Mouse (Mus musculus): ENCODE results near the gene Gnpda2. TPM values are rescaled to one million over a fixed set of nuclear protein-coding genes. Genes with fewer than 3 reads are reported as not detected.

Gnpda2 gene
- total RNA-seq (2021): 1 to 10 TPM; 3.3 to 3.9 TPM
- long read RNA-seq, experiment 1, partial matches to known transcripts: 0 of 6 reads
- long read RNA-seq, experiment 1, other reads (novel, unspliced or antisense): 2 of 6 reads
- long read RNA-seq, experiment 2, transcript Gnpda2-201 (7 exons, 1,894 nt): major isoform, 6 of 6 reads
- long read RNA-seq, experiment 2, partial matches to known transcripts: 0 of 6 reads
- long read RNA-seq, experiment 2, other reads (novel, unspliced or antisense): 0 of 6 reads

DNA sequence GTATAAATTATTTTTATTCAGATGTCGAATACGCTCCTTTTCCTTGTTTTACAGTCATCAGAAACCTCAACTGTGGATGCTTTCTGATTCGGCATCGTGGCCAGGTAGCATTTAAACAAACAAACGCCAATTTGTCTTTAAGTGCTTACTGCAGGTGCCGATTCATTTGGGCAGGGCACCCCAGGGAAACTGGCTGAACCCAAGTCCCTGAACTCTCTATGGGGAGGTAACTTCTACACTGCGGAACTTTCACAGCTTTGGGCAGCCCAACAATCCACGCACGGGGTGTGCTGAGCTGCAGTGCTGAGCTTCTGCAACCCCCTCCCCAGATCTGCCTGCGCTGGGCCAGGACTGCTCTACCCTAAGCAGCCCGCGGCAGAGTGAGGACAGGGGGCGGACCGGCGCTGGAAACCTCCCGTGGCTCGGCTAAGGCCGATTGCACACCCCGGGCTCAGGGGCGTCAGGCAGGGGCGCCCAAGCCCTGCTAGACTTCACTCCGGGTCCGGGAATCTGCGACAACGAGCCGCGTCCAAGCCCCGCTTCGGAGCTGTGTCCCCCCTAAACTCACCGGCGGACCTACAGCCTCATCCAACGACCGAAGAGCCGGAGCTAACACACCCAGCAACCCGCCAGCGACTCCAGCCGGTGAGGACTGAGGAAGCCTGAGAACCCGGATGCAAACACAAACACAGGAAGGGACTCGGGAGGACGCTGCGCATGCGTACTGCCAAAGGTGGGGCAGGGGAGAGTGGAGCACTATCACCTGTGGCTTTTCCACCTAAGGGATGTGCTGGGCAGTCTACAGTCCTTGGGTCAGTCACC is at the start of gene Gnpda2:
Gnpda2 (minus strand) TSS at position 701 of the 822 bp plus-strand sequence.
- intact Hi-C loops (cut with DNase I): no loop called here

DNA sequence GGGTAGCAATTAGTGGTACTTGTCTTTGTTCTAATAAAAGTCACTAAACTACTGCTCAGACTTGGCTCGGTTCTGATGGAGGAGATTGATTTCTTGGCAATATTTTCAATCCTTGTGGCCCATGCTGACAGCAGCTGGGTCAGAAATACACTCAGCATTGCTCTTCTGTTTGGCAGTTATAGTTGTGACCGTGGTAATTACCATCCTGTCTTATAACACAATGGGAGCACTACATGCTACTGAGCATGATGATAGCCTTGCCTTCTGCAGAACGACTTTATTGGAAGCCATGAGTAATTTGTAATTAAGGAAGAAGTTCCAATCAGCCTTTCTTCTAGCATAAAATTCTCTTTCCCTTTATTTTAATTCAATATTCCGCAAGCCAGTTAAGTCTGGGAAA is 42.6 kb upstream of the Gnpda2 start:
- H3K27ac ChIP-seq: no peak overlapping the region
- no peak for DNase-seq
- TF ChIP-seq CTCF (IDR thresholded peaks at IDR 0.05): no peak
- no peak overlapping the region for H3K4me3 ChIP-seq
- intact Hi-C loops (cut with DNase I): no loop called here

More for the DNA sequence above, at the start of gene Gnpda2:
- H3K4me3 ChIP-seq: peak within 1 kb of the TSS; percentile 79
- peak; percentile 46 for TF ChIP-seq CTCF (IDR thresholded peaks at IDR 0.05)
- H3K27ac ChIP-seq: peak within 1 kb of the TSS; percentile 87
- peak; percentile 85 for DNase-seq

DNA sequence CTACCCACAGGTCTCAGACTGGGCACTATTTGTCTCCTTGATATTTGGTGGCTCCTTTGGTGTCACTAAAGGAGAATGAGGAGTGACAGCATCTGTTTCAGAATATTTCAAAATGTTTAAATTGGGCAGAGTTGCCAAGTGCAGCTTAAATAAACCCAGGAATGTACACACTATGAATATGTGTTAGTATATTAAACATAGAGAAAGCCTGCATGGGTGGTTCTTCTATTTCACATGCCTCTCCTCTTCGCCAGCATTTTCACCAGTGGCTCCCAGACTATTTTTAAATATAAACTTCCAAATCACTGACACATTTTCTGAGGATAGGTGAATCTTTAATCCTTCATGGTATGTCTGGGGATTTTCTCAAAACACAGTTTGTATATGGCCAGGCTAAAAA is 28.8 kb upstream of the Gnpda2 start:
- Histone ChIP-seq H3K27ac (no peak overlapping the region), H3K4me3 (no peak overlapping the region)
- DNase-seq: no peak
- no peak for TF ChIP-seq CTCF (IDR thresholded peaks at IDR 0.05)
- intact Hi-C loops (cut with DNase I): no loop called here

DNA sequence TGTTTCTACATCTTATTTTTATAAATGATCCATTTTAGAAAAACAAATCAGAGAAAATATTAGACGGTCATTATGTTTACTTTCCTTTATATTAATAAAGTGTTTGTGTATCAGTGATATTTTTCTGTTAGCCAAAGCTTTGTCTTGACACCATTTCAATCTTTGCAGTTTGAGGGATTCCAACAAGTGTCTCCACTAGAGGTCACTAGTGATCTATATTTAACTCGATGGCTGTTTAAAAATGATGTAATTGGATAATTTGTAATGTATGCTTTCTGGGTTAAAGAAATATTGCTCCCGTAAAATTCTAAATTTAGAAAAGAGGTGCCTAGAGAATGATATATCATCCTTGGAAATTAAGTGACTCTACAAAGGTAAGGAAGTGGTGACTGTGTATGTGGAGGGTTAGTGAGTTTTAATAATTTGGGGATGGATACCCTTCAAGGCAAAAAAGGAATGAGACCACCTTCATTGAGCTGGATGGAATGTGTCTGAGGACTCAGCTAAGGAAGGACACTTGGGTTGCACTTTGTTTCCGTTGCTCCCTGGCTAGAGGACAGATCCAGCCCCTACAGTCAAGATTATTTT is 21.2 kb upstream of the Gnpda2 start:
- intact Hi-C loops (cut with DNase I): no loop called here
- no peak overlapping the region for H3K27ac ChIP-seq
- H3K4me3 ChIP-seq: no peak overlapping the region
- DNase-seq: no peak
- TF ChIP-seq CTCF (IDR thresholded peaks at IDR 0.05): peak; percentile 67

DNA sequence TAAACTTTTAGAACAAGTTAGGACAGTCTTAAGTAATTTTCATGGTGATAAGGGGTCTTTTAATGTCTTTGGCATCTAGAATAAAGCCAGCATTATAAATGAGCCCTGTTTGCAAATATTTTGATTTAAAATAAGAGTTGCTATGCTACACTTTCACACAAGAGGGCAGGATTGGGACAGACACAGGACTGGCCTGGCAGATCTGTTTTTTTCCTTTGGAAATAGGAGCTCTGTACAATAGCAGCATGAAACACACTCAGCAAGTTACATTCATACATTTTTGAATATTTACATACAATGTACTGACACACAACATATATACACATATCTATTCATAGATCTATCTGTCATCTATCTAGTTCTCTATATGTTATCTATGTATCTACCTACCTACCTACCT is 8.9 kb upstream of the Gnpda2 start:
- H3K27ac ChIP-seq: no peak overlapping the region
- TF ChIP-seq CTCF (IDR thresholded peaks at IDR 0.05): peak; percentile 41
- H3K4me3 ChIP-seq: no peak overlapping the region
- intact Hi-C loops (cut with DNase I): no loop called here
- no peak for DNase-seq

DNA sequence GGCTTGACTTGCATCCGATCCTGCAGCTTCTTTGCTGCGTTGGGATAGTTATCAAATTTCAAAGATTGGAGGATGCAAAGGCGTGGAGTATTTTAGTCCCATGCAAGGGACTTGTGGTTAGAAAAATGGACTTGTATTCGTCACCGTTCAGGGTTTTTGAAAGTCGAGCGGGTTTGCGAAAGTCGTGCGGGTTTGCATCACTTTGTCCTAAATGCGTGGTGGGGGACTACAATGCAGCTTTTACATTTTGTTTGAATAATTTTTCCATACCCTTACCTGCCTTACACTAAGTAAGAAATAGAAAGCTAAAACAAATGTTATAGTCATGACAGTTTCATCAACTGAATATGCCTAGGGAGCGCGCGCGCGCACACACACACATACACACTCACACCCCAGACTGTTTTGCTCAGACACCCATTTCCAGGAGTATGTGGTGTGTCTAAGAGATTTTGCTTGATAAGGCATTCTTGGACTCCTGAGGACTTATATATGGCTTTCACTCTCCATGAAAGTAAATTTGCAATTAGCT is 34.7 kb downstream of the Gnpda2 start:
- no peak for DNase-seq
- Histone ChIP-seq H3K4me3 (peak overlapping the region; percentile 92), H3K27ac (peak overlapping the region; percentile 98)
- no peak for TF ChIP-seq CTCF (IDR thresholded peaks at IDR 0.05)
- intact Hi-C loops (cut with DNase I): no loop called here

DNA sequence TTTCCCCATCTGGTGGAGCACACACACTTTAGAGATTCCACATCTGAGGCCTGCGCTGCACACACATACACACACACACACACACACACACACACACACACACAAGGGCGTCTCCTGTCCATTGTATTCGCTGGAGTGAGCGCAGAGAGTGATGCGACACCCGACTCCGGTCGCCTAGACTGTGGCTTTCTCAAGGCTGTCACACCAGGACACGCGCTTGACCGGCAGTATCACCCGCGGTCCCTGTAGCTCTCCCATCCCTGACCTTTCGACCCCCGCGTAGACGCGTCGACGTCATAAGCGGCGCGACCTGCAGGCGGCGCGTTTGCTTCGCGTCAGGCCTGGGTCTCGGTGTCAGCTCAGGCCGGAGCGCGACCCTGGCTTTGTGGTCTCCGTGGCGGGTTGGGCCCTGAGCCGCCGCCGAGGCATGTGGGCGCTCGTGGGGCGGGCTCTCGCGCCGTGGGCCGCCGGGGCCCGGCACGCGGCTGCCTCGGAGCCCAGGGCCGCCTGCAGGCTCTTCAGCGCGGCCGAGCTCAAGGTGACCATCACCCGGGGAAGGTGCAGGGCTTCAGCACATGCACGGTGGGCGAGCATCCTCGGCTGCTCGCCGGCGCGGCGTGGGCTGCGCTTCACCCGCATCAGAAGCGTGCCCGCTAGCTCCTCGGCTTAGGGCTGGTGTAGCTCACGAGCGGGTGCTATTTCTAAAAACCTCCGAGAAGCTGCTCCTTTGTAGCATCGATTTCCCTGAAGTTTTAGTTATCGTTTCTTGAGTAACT is 35.3 kb downstream of the Gnpda2 start, which contains the start of gene Guf1:
Guf1 (plus strand) TSS at position 296 of the 776 bp plus-strand sequence.
- peak; percentile 96 for DNase-seq
- TF ChIP-seq CTCF (IDR thresholded peaks at IDR 0.05): no peak; the same call in 1 of the 2 replicates
- intact Hi-C loops (cut with DNase I): no loop called here
- Histone ChIP-seq H3K4me3 (peak within 1 kb of the TSS; percentile 92), H3K27ac (peak within 1 kb of the TSS; percentile 98)

DNA sequence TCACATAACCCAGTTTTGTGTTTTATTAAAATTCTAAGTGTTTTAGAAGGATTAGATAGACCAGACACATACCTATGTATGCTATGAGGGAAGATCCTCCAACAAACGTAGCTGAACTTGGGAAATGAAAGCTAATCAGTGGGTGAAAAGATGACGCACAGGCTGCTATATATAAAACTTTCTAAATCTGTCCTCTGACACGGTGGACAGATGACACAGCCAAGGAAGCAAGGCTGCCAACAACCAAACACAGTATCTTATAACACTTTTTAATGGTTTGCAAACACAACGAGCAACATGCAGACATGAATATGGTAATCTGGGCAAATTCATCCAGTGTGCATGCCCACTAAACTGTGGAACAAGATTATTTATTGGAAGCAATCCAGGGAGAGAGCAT is 49.7 kb downstream of the Gnpda2 start, which contains the start of gene Yipf7:
Yipf7 (minus strand) TSS at position 160 of the 400 bp plus-strand sequence.
- intact Hi-C loops (cut with DNase I): no loop called here

DNA sequence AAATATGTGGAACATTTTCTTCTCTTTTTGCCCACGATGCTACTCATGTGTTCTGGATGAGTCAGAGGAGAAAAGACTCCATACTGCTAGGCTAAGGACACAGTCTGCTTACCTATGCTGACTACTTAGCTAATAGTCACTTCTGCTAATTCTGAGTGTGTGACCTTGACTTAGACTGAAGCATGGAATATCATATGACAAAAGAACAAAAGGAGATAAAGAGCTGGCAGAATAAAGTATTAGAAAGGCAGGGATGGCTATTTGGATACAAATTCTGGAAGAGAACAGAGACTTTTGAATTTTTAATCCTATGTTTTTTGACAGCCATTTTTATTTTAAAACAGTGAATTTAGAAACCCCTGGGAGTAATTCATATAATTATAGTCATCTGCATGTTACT is 50.5 kb downstream of the Gnpda2 start:
- TF ChIP-seq CTCF (IDR thresholded peaks at IDR 0.05): no peak
- Histone ChIP-seq H3K27ac (peak overlapping the region; percentile 95), H3K4me3 (peak overlapping the region; percentile 72)
- intact Hi-C loops (cut with DNase I): no loop called here
- DNase-seq: no peak

More for the DNA sequence above, 49.7 kb downstream of the Gnpda2 start, which contains the start of gene Yipf7:
- peak; percentile 68 for DNase-seq
- H3K4me3 ChIP-seq: peak within 1 kb of the TSS; percentile 72
- H3K27ac ChIP-seq: peak within 1 kb of the TSS; percentile 95
- no peak for TF ChIP-seq CTCF (IDR thresholded peaks at IDR 0.05)

DNA sequence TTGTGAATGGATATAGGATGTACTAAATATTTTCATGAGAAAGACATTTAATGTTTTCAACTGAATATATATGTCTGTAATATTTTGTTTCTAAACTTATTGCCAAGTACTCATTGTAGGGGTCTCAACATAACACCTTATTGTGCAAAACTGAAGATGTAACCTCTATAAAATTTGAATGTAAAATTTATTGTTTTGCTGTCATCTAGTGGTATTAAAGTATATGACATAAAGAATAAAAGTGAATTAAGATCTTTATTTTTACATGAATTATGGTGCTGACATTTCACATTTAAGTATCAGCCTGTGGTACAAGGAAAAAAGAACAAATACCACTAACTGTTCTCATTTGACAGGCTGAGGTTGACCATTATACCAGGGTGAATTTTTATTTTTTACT is 68.2 kb downstream of the Gnpda2 start:
- intact Hi-C loops (cut with DNase I): loop anchor here (5.0 kb wide), 1 partner anchor 43 kb away; no protein-coding TSS in a partner anchor

More for the DNA sequence above, 68.2 kb downstream of the Gnpda2 start:
- TF ChIP-seq CTCF (IDR thresholded peaks at IDR 0.05): no peak
- no peak for DNase-seq
- no peak overlapping the region for H3K27ac ChIP-seq
- no peak overlapping the region for H3K4me3 ChIP-seq

Other genes starting within 250 kb of the Gnpda2 start
- 100 to 1,000 TPM in 1 of 2 experiments, 10 to 100 TPM in 1; 73.2 to 121 TPM for gene Yipf7, start 49.7 kb downstream of the Gnpda2 start, total RNA-seq (2021)
- gene Guf1, start 35.4 kb downstream of the Gnpda2 start, total RNA-seq (2021): 10 to 100 TPM; 15.2 to 19.0 TPM

All from gastrocnemius, adult 2 months (tissue).